Mouse (Mus musculus) heart, adult 2 months (tissue): ENCODE measurements at regions not wholly inside any gene's neighbourhood (a gene's known extent, or its start where the extent isn't known, plus 50 kb on each side); places are given as distances from the start of the nearest gene placed in this dataset.

Experiments used
- CTCF ChIP-seq: fragments of 200-600 bp; IDR thresholded peaks from 2 replicates; pipeline ENCODE4 v1.8.1; 2022; ENCODE audit warnings: antibody characterized with exemption, mild to moderate bottlenecking, moderate library complexity
- POLR2A ChIP-seq: fragments of 200-500 bp; IDR thresholded peaks from 2 replicates; pipeline ENCODE4 v1.6.1; 2011; ENCODE audit warnings: mild to moderate bottlenecking, low read depth, low read length, control low read depth; ENCODE audit not compliant: insufficient read depth

DNA sequence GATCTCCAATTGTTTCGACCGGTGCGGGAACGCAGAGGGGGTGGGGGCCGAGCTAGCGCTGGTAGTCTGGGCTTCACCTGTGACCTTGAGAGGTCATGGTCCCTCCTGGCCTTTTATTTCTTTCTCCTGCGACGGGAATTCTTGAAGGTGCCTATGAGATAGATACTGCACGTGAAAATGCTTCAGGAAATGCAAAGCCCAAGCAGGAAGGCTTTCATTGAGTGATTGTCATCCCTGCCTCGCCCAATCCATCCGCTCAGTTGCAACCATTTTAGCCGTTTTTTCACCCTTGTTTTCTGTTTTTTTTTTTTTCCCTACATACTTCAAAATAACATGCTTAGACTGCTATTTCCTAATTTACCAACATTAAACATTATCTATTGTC is 73.4 kb downstream of the Dmrta2 start:
- TF ChIP-seq CTCF: no peak
- no peak for TF ChIP-seq POLR2A
